In genomic region chr1:90337876-90338316, GRCm38 (mm10) we compare ENCODE assay signal across 15 mouse cellular contexts.
DNase-seq lines count a peak whose midpoint lies in the region; ATAC-seq and TF ChIP-seq lines count a peak whose summit lies in the region.
"Had no signal": no experiment of that assay in that cellular context is flagged by ENCODE, and none has a peak within 500 bp of the region (broad histone marks: within the 10 kb centered on the region; RNA-seq: fewer than 3 reads in every experiment).

No protein-coding gene starts in this region.

- peaks cover 57% of the 10 kb centered on the region for H3K4me1 ChIP-seq in forebrain, embryonic 10.5 days
- peaks cover 4% of the 10 kb centered on the region for H3K4me1 ChIP-seq in forebrain, embryonic 16.5 days (replicated peaks; ENCODE audit: control insufficient read depth, insufficient read depth, low read length)
- H3K4me1 ChIP-seq in limb, embryonic 12.5 days (replicated peaks) = peaks cover 52% of the 10 kb centered on the region
- H3K4me1 ChIP-seq in cerebellum, adult 2 months (ENCODE audit: control insufficient read depth, insufficient read depth, low read length) = peaks cover 7% of the 10 kb centered on the region

- WGBS in forebrain, embryonic 10.5 days = 66% methylated on average over 12 of the region's 12 CpGs
- WGBS in forebrain, embryonic 16.5 days = 83% methylated on average over 12 of the region's 12 CpGs
- WGBS in limb, embryonic 12.5 days = 21% methylated on average over 12 of the region's 12 CpGs
- WGBS in cerebellum, adult 2 months = 67% methylated on average over 12 of the region's 12 CpGs

- TF ChIP-seq POLR2A in cerebellum, adult 2 months (IDR thresholded peaks at IDR 0.05; ENCODE audit: borderline replicate concordance, insufficient read depth, low read length) = no peak

- H3K9me3 ChIP-seq in forebrain, embryonic 10.5 days = no peaks in the 10 kb centered on the region
- H3K9me3 ChIP-seq in forebrain, embryonic 16.5 days (ENCODE audit: control insufficient read depth, low read length) = no peaks in the 10 kb centered on the region
- no peaks in the 10 kb centered on the region for H3K9me3 ChIP-seq in limb, embryonic 12.5 days
- H3K9me3 ChIP-seq: forebrain, embryonic 12.5 days; hindbrain, embryonic 12.5 days had no signal

- H3K4me3 ChIP-seq in forebrain, embryonic 10.5 days = no peak overlapping the region
- no peak overlapping the region for H3K4me3 ChIP-seq in forebrain, embryonic 16.5 days (replicated peaks; ENCODE audit: low read length)
- no peak overlapping the region for H3K4me3 ChIP-seq in limb, embryonic 12.5 days (replicated peaks)
- H3K4me3 ChIP-seq in cerebellum, adult 2 months (replicated peaks; ENCODE audit: insufficient read depth, low read depth, low read length) = no peak overlapping the region
- H3K4me3 ChIP-seq: forebrain, embryonic 12.5 days; hindbrain, embryonic 12.5 days had no signal

- peak overlapping the region; percentile 8; the same call in 1 of the 2 replicates for H3K27ac ChIP-seq in forebrain, embryonic 10.5 days
- H3K27ac ChIP-seq in forebrain, embryonic 16.5 days (ENCODE audit: low read length) = no peak overlapping the region
- H3K27ac ChIP-seq in limb, embryonic 12.5 days = 0 out of 2 replicates have a peak overlapping the region, but pooled peaks have one; percentile 23
- no peak overlapping the region for H3K27ac ChIP-seq in cerebellum, adult 2 months (ENCODE audit: insufficient read depth, low read length)
- H3K27ac ChIP-seq: forebrain, embryonic 12.5 days; hindbrain, embryonic 12.5 days; macrophage had no signal

- H3K4me2 ChIP-seq in forebrain, embryonic 16.5 days (ENCODE audit: low read length) = no peak overlapping the region
- no peak overlapping the region for H3K4me2 ChIP-seq in limb, embryonic 12.5 days
- H3K4me2 ChIP-seq: forebrain, embryonic 12.5 days; hindbrain, embryonic 12.5 days had no signal

- H3K36me3 ChIP-seq in forebrain, embryonic 10.5 days (replicated peaks) = no peaks in the 10 kb centered on the region
- H3K36me3 ChIP-seq in forebrain, embryonic 16.5 days (ENCODE audit: control insufficient read depth, insufficient read depth) = no peaks in the 10 kb centered on the region
- no peaks in the 10 kb centered on the region for H3K36me3 ChIP-seq in limb, embryonic 12.5 days
- H3K36me3 ChIP-seq: forebrain, embryonic 12.5 days; hindbrain, embryonic 12.5 days had no signal

- H3K27me3 ChIP-seq in forebrain, embryonic 10.5 days (ENCODE audit: poor library complexity, severe bottlenecking) = peaks cover 25% of the 10 kb centered on the region; the same call in 1 of the 2 replicates
- H3K27me3 ChIP-seq in forebrain, embryonic 16.5 days (replicated peaks; ENCODE audit: control insufficient read depth, insufficient read depth, low read length) = no peaks in the 10 kb centered on the region
- H3K27me3 ChIP-seq in limb, embryonic 12.5 days = peaks cover 31% of the 10 kb centered on the region
- no peaks in the 10 kb centered on the region for H3K27me3 ChIP-seq in cerebellum, adult 2 months (ENCODE audit: control insufficient read depth, insufficient read depth, low read length)
- H3K27me3 ChIP-seq: hindbrain, embryonic 12.5 days had no signal

- H3K9ac ChIP-seq in forebrain, embryonic 16.5 days (replicated peaks; ENCODE audit: low read depth, low read length) = no peak overlapping the region
- no peak overlapping the region for H3K9ac ChIP-seq in limb, embryonic 12.5 days (replicated peaks)
- H3K9ac ChIP-seq: forebrain, embryonic 12.5 days; hindbrain, embryonic 12.5 days had no signal

- no peak for ATAC-seq in forebrain, embryonic 16.5 days
- no peak for ATAC-seq in limb, embryonic 12.5 days (ENCODE audit: insufficient number of reproducible peaks, insufficient read depth, low FRiP score, low TSS enrichment, low read depth)
- no peak for ATAC-seq in monocyte, adult 5-6 weeks (replicated peaks; ENCODE audit: insufficient number of reproducible peaks, low FRiP score, low TSS enrichment, poor library complexity, severe bottlenecking)
- ATAC-seq: intestine, postnatal 0 days had no signal

- DNase-seq in forebrain, embryonic 10.5 days (ENCODE audit: extremely low spot score, low spot score) = peak; percentile 21
- peak; percentile 16 for DNase-seq in kidney, postnatal 14 days
- no peak for DNase-seq in kidney, adult 8-10 months
- DNase-seq in mesoderm, embryonic 11.5 days (ENCODE audit: low read depth, low spot score) = peak; percentile 69
- no peak for DNase-seq in cerebellum, adult 2 months
- DNase-seq: adrenal gland, postnatal 10 days; right cerebral cortex, postnatal 25 days; thymus, postnatal 14 days had no signal

- no peak for TF ChIP-seq CTCF in cerebellum, adult 2 months (IDR thresholded peaks at IDR 0.05; ENCODE audit: borderline replicate concordance, insufficient read depth, low read depth, low read length)

Comparison
In these comparisons a context has a peak if more than half of its experiments do, and no peak if none do; other contexts are left out.
1. DNase-seq: peak in forebrain, embryonic 10.5 days (single experiment), kidney, postnatal 14 days (single experiment) and mesoderm, embryonic 11.5 days (single experiment); none in kidney, adult 8-10 months (0 of 2) and cerebellum, adult 2 months (0 of 2).
2. H3K27ac ChIP-seq: peak in forebrain, embryonic 10.5 days (single experiment) and limb, embryonic 12.5 days (single experiment); none in forebrain, embryonic 16.5 days (single experiment) and cerebellum, adult 2 months (single experiment).